Mouse (Mus musculus) left cerebral cortex, postnatal 36 days (tissue): ENCODE measurements around the gene Ccl6. TPM values are rescaled to one million over a fixed set of nuclear protein-coding genes. Genes with fewer than 3 reads are reported as not detected.

ENCODE experiments used
- DNase-seq, 2 experiments: peaks; one replicate each; pipeline ENCODE4 v3.0.0; 2021 to 2022; ENCODE audit warnings: low spot score in 2 of 2, mixed read lengths in 1 of 2
- intact Hi-C: fragments of 180-260 bp; cut with DNase I; formaldehyde crosslinking; loops from one replicate; pipeline ENCODE4 v1.15.1; 2025
- total RNA-seq, 2 experiments: library from RNA; stranded (reverse); gene quantifications; 2 replicates each; pipeline ENCODE4 v1.2.3; 2021

The Ccl6 gene
- total RNA-seq, 2 experiments from 2014 or later: 1.4 to 1.6 TPM

DNA sequence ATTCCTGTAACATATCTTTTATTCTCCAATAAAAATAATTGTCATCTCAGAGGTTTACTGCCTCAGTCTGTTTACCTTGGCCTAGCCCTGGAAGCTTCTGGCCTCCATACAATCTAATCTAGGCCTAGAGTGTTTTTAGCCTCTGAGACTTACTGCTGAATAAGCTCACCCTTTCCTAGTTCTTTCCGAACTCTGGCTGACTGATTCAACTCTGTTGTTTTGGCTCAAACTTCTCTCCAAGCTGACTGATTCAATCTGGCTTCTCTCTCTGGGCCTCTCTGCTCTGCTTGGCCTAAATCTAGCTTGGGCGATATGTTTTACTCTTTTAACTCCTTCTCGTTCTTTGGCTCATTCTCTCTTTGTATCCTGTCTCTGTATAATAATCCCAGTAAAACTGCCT is 6.1 kb upstream of the Ccl6 start:
- intact Hi-C loops: no loop called here

DNA sequence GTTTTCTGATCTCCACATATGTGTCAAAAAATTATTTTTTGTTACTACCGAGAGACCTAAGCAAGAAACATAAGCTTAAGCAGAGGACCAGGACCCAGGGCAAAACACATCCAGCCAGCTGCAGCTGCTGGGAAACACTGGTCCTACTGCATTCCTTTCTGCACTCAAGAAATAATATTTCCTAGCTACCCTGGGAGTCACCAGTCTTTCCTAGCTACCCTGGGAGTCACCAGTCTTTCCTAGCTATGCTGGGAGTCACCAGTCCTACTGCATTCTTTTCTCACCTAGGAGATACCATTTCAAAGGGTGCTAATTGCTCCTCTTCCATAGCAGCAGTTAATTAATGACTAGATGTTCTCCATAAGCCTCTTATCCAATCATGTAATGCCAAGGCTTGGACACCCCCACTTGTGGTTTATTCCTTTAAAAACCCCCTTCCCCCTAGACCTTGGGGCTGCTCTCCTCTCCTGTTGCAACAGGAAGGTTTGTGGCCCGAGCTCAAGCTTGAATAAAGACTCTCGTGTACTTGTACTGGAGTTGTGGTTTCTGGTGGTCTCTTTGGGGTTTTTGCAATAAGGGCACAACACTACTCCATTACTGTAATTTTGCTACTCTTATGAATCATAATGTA is 5.4 kb upstream of the Ccl6 start:
- DNase-seq: no peak
- intact Hi-C loops: no loop called here

More for the DNA sequence above, 6.1 kb upstream of the Ccl6 start:
- DNase-seq: no peak

DNA sequence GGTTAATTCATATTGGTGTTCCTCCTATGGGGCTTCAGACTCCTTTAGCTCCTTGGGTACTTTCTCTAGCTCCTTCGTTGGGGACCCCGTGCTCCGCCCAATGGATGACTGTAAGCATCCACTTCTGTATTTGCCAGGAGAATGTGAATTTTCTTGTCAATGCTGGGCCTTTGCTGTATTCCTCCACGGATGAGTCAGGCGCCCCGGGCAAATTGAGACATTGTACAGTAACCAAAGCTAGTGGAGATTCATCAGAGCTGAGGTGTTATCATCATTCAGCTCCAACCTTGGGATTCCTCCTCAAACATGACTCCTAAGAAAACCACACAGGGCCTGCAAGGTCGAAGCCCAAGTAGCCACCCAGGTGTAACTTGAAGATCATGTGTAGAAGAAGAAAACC is 4.9 kb upstream of the Ccl6 start:
- no peak for DNase-seq
- intact Hi-C loops: no loop called here

DNA sequence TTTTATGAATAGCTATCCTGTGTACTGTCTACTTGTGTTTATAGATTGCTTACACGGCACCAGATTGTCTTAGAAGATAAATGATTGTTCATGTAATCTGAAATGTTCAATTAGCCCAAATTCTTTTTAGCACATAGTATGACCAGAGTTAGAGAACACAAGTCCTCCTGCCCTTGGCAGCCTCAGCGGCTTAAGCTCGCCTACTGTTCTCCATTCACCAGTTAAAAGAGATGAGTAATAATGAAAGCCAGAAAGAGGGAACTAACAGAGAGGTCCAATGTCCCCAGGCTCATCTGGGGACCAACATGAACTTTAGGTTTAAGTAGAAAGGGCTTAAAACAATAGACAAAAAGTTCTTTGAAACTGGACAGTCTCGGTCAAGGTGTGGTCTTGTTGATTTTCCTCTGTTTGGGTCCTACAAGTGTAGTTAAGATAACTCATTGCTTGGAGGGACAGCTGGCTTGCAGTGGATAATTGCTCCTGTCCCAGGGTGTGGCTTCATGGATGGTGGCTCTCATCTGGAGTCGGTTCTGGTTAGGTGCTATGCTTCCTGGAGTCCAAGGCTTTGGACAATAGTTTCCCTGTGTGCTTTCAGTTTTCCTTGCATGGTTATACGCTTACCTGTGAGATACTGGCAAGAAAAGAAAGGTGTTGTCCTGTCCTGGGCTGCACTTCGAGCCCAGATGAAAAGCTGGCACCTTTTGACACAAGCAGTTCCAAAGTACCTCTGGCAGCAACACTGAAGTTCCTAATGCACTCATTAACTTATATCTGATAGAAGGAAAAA is 3.0 kb upstream of the Ccl6 start:
- DNase-seq: no peak
- intact Hi-C loops: no loop called here

DNA sequence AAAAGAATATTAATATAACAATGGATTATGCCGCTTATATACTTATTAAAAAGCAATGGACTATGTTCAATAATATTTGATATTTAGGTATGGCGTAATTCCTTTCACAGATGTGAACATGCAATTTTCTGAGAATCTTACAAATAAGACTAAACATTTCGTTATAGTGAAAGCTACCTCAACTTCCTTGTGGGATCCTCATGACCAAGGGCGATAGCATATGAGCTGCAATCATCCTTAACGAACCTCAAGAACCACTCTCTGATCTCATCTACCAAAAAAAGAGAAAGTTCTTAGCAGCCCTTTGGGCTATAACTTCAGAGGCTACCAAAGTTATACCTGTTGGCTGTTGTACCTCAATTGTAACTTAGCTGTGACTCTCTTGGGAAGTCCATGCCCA is 566 bp upstream of the Ccl6 start:
- intact Hi-C loops: no loop called here
- DNase-seq: no peak

DNA sequence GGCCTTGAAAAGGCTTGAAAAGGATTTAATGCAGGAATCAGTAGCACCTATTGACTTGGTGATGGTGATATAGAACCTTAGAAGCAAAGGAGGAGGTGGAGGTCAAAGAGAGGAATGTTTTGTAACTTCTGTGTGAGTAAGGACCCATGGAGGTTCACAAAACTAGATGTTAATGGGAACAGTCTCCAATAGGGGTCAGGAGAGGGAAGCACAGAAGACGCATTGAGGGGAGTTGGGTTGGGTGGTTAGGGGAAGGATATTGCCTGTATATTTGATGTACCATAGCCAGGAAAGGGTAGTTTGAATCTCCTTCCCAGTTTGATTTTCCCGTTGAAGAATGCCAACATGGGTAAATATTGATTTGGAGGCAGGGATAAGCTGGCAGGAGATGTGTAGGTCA is 8.7 kb downstream of the Ccl6 start:
- intact Hi-C loops: no loop called here
- DNase-seq: no peak

DNA sequence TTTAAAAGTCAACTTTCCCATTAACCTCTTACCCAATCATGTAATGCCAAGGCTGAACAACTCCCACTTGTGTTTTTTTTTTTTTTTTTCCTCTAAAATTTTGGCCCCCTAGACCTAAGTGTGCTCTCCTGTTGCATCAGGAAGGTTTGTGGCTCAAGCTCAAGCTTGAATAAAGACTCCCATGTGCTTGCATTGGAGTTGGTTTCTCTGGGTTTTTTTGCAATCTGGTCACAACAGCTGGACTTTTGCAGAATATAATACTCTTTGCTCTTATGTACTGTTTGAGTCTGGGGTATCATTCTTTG is 9.5 kb downstream of the Ccl6 start:
- intact Hi-C loops: no loop called here
- DNase-seq: no peak

DNA sequence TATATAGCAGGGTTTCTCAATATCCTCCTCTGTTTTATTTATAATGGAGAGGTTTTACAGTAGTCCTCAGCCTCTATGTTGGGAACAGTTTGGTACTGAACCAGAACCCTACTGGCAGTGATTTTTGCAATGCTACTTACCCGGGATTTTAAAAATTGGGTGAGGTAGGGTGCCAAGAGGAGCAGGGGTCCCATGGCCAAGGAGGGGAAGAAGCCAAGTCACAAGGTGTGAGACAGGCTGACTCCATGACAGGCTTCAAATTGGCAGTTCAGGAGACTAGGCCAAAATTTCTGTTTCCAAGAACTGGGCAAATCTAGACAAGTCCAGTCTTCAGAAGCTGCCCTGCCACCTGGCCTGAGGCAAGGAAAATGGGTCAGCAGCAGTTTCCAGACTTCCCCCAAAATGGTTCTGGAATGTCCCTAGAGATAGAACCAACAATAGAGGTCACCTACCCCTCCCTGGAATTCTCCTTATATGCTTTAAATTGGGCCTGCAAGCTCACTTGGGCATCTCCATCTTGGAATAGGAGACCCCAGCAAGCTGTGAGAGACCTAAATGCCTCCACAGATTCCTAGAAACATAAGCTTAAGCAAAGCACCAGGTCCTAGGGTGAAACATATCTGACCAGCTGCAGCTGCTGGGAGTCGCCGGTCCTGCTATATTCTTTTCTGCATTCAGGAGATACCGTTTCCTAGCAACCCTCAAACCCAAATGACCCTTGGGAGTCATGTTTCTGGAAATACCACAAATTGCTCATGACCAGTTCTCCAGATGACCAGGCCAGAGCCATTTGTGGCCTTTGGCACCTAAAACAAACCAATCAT is 10.0 kb downstream of the Ccl6 start:
- intact Hi-C loops: no loop called here
- DNase-seq: no peak

DNA sequence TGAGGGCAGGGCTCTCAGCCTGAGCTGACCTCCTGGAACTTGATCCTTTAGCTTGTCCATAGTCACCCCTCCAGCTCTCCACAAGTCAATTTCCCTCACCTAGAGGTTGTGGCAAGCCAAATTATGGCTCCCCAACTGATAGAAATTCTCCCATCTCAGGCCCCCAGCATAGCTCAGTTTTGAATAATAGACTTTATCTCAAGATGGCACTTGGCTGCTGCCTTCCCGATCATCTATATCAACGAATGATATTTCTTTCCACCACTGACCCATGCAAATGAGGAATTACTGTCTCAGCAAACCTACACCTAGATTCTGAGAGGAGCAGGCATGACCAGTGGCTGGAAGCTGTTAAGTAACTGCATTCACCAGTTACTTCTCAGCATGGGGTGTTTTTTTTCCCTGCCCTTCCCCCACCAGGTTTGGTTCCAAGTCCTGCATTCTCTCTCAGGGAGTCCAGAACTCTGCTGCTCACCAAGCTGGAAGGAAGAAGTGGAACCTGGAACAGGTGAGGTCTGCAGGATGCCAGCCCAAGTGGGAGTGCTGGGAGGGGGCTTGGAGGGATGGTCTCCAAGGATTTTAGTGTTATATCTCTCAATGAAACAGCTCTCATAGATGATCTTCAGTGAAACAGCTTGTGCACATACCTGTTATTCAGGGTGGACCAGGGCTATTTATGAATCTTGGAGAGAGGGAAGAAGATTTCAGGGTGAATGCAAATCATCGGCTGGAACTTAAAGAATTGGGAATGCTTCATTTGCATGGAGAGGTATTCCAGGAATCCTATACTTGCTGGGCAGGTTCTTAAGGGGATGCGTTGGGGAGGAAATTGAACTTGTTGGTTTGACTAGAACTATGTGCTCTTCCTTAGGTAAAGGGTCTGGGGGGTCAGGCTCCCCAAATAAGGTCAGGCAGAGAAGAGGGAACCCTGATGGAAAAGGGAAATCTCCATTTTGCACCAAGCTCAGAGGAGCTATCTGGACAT is 11.0 kb downstream of the Ccl6 start:
- intact Hi-C loops: no loop called here
- no peak for DNase-seq

DNA sequence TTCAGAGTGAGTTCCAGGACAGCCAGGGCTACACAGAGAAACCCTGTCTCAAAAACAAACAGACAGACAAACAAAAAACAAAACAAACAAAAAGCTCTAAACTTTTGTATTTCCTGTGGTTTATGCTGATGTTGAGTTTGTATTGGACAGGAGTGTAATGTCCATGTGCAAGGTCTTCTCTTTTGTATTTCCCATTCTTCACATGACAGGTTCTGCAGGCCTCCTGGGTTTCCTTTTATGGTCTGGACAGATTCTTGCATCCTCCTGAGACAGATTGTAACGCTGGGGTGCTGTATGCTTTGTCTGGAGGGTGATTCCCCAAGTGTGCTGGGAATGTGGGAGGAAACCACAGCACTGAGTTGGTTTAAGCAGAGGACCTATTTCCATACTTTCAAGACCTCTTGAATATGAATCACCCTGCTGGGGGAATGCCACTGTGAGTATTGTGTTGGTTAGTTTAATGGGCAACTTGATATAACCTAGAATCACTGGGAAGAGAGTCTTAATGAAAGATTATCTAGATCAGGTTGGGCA is 12.1 kb downstream of the Ccl6 start:
- intact Hi-C loops: no loop called here
- no peak for DNase-seq

DNA sequence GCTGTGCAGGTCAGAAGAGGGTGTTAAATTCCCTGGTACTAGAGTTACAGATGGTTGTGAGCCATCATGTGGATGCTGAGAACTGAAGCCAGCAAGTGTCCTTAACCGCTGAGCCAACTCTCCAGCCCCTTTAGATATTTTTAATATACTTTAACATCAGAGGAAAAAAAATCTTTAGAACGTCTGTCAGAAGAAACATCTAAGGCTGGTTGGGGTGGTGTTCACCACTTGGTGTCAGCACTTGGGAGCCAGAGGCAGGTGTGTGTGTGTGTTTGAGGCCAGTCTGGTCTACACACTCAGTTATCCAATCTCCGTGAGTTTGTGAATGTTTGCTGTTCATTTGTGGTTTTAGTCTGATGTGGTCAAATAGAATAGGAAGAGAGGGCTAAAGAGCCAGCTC is 13.9 kb downstream of the Ccl6 start:
- intact Hi-C loops: no loop called here
- no peak for DNase-seq

DNA sequence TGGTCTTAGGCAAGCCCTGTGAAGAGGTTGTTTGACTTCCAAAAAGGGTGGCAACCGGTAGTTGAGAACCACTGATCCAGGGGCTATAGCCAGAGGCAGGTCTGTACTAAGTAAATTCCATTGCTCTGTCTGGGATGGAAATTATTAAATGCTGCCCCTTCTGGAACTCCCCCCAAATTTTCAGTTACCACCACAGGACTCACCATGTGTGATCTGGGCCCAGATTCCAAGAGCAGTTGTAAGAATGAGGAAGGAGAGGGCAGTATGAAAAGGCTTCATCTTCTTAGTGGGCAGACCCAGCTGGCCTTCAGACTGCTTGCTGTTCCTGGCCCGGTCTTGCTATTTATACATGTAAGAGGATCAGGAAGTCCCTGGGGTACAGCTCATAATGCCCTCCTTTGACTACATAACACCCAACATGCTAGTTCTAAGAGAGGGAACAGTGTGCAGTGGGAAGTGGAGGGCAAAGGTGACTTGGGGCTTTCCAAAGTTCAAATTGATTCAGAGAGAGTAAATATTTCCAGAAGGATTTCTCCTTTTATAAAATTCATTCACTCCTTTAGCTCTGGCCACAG is 14.6 kb downstream of the Ccl6 start, which contains the start of gene Ccl9:
Ccl9 (minus strand) TSS at position 451 of the 575 bp plus-strand sequence.
- peak in 1 of 2 experiments; percentile 6 for DNase-seq
- intact Hi-C loops: no loop called here

DNA sequence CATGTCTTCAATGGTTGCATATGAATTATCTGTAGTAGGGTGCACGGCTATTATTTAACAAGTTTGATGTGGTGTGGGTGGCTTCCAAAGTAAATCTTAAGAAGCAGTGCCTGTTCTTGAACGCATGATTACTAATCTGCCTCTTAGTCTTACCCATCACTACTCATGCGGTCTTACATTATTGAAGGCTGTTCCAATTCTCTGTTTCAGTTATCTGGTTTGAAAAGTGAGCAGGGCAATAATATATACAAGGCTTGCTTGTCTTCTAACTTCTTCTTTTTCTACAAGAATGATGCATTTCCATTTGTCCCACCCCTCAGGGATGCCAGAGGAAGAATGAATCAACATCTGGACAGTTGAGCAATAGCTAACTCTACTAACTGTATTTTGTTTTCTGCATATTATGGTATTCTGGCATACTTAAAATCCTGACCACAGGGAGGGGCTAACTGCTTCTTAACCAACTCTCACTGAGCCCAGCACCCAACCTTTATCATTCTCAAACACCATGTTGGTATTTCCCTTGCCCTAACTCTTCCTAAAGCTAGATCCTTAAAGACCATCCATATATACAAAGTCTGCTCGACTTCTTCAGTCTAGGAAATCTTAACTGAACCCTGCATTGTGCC is 15.8 kb downstream of the Ccl6 start:
- intact Hi-C loops: no loop called here
- DNase-seq: no peak

DNA sequence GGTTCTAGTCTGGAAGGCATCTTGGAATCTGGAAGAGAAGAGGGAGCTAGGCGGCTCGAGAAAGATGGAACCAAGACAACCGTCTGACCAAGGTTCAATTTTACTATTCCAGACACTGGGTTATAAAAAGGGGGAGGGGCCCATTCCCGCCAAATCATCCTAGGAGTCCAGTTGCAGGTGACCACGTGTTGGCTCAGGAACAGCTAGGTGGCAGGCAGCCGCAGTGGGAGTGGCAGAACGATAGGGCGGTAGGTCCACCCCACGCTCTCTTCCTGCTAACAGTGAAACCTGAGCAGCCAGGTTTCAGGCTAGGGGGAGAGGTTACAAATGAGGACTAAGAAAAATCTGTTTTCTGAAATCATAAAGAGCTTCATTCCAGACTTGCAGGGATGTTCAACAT is 20.1 kb downstream of the Ccl6 start:
- no peak for DNase-seq
- intact Hi-C loops: no loop called here

DNA sequence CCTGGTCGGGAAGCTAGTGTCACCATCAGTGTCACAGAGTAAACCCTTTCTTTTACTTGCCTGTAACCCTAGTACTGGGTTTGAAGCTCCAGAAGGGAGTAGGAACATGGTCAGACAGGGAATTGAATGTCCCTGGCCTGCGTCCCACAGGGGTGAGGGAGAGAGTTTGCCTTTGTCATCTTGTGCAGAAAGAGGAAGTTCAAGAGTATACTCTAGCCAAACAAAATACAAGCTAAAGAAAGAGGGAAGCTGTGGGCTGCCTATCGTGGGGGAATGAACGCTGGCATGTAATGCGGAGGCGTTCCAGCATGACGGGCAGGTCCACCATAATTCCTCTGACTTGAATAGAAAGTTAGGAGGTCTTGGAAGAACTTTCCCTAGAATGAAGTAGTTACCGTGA is 20.7 kb downstream of the Ccl6 start:
- intact Hi-C loops: no loop called here

DNA sequence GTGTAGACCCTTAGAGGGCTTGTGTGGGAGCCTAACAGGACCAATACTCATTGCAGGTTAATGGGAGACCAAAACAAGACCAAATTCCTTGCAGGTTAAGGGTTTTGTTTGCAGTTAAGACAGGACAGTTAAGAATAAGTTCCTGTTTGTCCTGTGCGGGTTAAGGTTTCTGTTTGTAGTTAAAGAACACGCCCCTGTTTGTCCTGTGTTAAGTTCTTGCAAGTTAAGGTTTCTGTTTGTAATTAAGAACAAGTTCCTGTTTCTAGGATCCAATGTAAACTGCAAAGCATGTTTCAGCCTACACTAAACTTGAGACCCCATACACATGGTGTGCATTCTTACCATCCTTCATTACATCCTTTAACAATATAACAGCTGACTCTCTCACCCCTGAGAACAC is 22.7 kb downstream of the Ccl6 start:
- no peak for DNase-seq
- intact Hi-C loops: no loop called here

More for the DNA sequence above, 20.7 kb downstream of the Ccl6 start:
- no peak for DNase-seq

DNA sequence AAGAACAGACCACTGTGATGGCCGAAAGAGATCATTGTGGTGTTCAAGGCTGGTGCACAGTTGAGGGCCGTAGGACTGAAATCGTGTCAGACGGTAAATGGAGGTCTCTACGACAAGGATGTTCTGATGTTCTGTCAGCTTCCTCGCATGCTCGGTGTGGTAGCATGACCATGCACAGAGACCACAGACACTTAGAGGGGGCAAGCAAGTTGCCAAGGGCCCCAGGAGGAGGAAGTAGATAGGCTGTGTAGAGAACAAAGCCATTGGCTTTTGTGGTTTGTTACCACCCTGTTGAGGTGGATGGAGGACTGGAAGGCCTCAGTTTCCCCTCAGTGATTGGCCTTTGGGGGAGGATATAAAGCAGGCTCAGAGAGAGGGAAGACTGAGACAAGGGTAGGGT is 23.6 kb downstream of the Ccl6 start:
- DNase-seq: no peak
- intact Hi-C loops: no loop called here

DNA sequence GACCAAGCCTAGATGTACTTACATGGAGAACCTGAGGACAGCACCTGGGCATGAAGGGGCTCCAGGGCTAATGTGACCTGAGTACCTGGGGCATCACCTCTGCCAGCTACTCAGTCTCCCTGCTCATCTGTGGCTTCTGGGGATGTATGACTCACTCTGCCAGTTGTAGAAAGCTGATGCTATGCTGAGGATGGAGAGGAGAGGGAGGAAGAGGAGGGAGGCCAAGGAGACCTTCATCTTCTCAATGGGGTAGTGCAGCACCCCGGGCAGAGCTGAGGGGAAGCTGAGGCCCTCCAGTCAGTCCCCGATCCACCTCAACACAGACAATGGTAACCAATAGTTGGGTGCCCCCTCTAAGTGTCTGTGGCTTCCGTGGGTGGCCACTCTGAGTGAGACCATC is 24.1 kb downstream of the Ccl6 start:
- intact Hi-C loops: no loop called here
- DNase-seq: no peak

DNA sequence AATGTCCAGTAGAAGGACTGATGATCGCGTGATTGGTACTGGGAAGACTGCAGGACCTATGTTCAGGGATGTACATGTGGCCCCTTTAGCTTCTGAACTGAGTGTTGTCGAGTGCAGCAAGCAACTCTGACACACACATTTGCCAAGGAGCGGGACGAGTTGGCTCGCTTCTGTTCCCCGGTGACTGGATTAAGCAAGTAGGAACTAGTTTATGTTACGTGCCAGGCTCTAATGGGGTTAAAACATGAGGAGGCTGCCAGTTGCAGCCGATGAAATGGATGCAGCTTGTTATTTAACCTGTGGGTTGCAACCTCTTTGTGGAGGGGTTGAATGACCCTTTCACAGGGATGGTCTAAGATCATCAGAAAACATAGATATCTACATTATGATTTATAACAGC is 24.8 kb downstream of the Ccl6 start:
- no peak for DNase-seq
- intact Hi-C loops: no loop called here
